Mouse (Mus musculus) adrenal gland, postnatal 36 days (tissue): ENCODE results near the gene Ugt3a1. TPM values are rescaled to one million over a fixed set of nuclear protein-coding genes. Genes with fewer than 3 reads are reported as not detected.
"Not testable (repeated sequence)": the region's sequence is repeated elsewhere in the genome, so short reads cannot be mapped to it uniquely, and the experiment has no call there.

Source experiments
- DNase-seq, 2 experiments: peaks; one replicate each; pipeline ENCODE4 v3.0.0; 2021; ENCODE audit warnings: mixed read lengths in 1 of 2
- long read RNA-seq, 2 experiments: library from polyadenylated mRNA; stranded (forward); transcript quantifications; one replicate each; pipeline ENCODE4 v2.0.0; 2021; ENCODE audit warnings: borderline sequencing depth in 2 of 2
- total RNA-seq, 2 experiments: library from RNA; stranded (reverse); gene quantifications; 2 replicates each; pipeline ENCODE4 v1.2.3; 2021

Ugt3a1 gene
- not detected for total RNA-seq
- long read RNA-seq, experiment 1 = 0 reads
- long read RNA-seq, experiment 2 = 0 reads

DNA sequence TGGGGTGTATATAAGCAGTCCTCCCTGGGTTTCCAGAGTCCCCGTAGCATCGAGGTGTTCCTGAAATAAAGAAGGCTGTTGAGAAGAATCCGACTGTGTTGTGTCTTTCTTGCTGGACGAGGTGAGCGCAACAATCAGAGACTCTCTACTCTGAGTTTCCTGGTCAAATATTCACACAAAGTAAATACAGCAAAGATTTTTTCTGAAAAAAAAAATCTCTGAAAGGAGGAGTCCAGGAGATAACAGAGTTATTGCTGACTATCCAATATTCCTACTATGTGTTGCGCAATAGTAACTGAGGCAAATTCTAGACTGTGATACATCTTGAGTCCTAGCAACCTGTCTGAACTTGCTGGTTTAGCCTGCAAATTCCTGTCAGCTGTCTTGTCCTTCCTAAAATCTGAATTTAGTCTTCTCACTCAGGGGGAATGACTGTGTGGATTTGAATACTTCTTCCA, at the start of gene Ugt3a1:
Ugt3a1 (plus strand) TSS at position 51 of the 458 bp plus-strand sequence.
- no peak for DNase-seq

DNA sequence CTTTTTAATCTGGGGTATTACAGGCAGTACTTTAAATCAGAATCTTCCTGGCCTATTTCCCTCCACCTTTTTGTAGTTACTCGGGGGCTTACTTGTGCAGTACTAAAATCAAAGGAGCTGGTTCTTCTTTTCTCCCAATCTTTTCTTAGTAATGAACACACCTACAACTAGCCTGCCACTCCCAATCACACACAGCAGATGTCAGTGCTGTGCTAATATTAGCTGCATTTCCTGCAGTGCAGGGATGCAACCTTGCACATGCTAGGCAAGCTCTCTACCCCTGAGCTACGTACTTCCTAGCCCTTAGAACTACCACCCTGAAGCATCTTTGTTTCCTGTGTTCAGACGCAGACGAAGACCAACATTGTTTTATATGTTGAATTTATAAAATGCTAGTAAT, 45.8 kb upstream of the Ugt3a1 start:
- DNase-seq = not testable (repeated sequence)

DNA sequence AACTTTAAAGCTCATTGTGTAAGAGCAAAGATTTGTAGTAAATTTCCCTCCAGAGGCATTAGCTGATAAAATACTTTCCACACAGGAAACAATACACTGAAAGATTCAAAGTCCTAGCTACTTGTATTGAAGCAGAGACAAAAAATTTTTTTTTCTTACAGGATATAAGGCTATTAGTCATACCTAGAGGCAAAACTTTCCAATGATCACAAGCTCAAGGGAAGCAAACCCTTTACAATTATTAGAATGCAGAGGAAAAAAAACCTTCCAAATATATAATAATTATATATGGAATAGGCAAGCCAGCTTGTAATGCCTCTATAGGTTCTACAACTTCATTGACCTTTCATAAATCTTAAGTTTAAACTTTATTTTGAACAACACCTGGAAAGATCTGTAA, 30.3 kb upstream of the Ugt3a1 start:
- no peak for DNase-seq

DNA sequence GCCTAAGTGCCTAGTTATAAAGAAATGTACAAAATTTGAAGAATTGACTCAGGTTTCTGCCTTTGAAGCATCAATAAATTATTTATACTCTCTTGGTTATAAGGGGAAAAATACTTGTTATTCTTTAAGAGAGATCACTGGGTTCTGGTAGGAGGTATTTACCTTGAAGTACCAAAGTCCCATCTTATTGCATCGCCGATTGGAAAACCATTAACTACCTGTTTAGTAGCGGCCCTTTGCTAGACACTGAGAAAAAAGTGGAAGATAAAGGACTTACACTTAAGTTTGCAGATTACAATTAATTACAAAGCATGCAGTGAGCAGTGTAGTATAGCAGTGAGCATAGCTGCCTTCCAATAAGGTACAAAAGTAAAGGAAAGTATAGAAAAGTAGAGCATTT, 23.8 kb upstream of the Ugt3a1 start:
- DNase-seq = no peak

DNA sequence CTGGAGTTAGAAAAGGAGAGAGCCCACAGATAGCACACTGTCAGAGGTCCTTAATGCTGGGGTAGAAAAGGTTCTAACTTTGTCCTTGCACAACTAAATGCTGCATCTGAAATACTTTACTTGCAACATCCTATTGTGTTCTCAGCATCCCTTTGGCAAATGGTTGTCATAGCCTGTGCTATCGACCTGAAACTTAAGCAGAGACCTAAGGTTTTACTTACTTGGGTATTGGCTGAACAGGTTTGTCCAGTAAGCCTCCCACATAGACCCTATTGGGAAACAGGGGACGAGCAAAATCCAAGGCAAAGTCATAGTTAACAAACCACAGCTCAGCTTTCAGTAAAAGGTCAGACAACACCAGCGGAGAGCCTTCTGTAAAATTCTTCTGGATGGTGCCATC, 16.1 kb upstream of the Ugt3a1 start:
- no peak for DNase-seq

DNA sequence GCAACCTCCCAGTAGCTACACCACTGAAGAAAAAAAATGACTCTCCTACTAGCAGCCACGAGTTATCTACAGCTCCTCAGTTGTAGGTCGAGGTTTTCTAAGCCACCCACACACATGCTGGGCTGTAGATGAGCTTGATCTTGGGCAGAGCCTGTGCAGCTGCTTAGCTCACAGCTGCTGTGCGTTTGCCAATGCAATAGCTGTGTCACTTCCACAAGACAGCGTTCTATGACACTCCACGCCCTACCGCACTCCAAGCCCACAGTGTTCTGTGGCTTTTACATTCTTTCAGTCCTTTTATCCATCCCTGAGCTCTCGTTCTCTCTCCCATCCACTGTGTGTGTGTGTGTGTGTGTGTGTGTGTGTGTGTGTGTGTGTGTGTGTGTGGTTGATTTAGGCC, 4.8 kb upstream of the Ugt3a1 start:
- DNase-seq = no peak

DNA sequence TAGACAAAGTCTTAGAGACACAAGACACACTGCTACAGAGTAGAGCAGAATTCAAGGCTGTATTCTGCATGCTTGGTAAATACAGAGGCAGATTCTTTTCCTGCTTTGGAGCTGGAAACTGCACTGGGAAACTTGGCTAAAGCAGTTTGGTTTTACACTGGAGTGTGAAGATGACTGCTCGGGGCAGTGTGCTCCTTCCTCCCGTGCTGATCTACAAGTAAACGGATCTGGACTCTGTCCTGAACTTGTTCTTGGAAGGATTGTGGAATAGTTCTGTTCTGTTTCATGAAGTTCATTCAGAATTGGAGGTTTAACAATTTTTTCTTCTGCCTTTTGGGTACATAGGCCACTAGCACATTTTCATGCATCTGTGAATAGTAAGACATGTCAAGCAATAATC, 2.3 kb downstream of the Ugt3a1 start:
- DNase-seq = no peak

DNA sequence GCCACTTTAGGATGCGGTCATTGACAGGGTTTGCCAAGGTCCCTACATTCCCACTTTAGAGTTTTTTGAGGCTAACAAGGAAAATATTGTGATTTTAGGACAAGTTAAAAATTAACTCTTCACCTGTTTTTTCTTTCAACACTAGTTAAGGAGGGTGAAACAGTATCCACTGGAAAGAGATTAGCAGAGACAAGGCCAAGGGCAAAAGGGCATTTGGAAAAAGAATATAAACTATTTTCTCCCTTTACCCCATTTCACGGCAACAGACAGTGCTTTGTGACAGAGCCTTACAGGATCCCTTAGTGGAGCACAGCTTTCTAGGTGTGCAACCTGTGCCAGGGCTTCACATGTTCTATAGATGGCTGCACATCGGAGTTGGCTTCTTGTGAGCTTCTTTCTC, 2.9 kb downstream of the Ugt3a1 start:
- DNase-seq = no peak

DNA sequence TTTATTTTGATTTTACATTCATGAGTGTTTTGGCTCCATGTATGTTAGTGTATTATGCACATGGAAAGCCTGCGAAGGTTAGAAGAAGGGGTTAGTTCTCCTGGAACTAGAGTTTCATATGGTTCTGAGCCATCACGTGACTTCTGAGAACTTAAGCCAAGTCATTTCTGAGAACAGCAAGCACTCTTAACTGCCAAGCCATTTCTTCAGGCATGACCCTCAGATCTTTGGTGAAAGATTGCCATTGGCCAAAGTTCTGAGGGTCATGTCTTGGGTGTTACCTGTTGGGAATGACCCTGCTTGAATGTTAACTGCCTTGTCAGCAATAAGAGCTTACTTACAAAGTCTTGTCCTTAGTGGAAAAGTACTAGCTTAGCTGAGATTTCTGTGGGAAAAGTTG, 6.5 kb downstream of the Ugt3a1 start:
- no peak for DNase-seq

DNA sequence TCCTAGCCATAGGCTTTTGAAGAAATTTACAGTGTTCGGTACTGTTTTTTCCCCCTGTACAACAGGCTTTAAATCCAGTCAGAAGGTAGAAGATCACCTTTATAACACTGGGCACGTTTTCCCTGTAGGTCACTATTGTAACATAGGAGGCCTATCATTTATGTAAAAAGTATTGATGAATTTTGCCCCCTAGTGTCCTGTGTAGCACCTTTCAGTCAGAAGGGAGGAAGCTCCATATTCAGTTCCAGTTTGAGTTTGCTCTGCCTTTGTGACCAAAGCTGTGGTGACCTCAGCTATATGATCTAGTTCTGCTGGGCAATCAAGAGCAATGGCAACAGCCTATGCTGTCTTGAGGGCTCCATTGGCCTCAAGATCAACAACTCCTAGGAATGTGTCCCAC, 13.0 kb downstream of the Ugt3a1 start:
- DNase-seq = no peak

DNA sequence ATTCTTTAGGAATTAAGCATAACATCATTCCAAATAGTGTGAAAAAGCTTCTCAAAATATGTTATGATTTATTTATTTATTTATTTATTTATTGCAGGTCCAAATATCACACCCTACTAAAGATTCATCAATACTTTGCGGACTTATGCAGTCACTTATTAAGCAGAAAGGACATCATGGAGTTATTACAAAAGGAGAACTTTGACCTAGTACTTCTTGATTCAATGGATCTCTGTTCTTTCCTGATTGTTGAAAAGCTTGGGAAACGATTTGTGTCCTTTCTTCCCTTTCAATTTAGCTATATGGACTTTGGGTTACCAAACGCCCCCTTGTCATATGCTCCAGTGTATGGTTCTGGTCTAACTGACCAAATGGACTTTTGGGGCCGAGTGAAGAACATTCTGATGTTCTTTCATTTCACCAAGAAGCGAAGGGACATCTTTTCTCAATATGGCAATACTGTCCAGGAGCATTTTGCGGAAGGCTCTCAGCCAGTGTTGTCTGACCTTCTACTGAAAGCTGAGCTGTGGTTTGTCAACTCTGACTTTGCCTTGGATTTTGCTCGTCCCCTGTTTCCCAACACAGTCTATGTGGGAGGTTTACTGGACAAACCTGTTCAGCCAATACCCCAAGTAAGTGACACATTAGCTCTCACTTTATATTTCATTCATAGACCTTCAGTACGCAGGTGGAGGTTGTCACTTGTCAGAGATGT, 29.4 kb downstream of the Ugt3a1 start:
- DNase-seq = no peak

DNA sequence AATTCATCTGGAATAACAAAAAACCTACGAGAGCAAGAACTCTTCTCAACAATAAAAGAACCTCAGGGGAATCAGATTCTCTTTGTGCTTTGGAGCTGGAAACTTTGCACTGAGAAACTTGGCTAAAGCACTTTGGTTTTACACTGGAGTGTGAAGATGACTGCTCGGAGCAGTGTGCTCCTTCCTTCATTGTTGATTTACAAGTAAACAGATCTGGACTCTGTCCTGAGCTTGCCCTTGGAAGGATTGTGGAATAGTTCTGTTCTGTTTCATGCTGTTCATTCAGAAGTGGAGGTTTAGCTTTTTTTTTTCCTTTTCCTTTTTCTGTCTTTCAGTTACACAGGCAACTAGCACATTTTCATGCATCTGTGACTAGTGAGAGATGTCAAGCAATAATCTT, 57.9 kb downstream of the Ugt3a1 start:
- no peak for DNase-seq

DNA sequence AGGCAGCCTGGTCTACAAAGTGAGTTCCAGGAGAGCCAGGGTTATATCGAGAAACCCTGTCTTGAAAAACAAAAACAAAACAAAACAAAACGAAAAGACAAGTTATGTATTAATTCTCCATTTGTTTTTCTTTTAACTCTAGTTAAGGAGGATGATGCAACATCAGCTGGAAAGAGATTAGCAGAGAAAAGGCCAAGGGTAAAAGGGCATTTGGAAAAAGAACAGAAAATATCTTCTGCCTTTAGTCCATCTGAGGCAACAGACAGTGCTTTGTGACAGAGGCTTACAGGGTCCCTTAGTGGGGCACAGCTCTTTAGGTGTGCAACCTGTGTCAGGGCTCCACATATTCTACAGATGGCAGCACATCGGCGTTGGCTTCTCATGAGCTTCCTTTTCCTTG, 58.7 kb downstream of the Ugt3a1 start, which contains the start of gene Ugt3a2:
Ugt3a2 (plus strand) TSS at position 210 of the 400 bp plus-strand sequence.
- no peak for DNase-seq

DNA sequence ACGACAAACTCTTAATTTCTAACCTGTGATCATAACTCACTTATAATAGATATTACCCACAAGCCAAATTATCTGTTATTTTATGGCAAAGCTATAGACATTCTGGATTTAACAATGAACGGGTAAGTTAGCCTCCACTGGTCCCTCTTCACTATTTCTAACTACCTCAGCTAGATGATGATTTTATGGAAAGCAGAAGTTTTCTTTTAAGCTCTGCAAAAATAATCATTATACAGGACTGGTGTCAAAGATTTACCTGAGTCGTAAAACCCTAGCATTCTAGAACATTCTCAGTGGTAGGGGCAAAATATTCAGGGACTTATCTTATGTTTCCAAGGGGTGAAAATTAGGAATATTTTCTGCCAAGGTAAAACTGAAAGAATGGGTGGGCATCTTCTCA, 59.9 kb downstream of the Ugt3a1 start:
- DNase-seq = no peak

DNA sequence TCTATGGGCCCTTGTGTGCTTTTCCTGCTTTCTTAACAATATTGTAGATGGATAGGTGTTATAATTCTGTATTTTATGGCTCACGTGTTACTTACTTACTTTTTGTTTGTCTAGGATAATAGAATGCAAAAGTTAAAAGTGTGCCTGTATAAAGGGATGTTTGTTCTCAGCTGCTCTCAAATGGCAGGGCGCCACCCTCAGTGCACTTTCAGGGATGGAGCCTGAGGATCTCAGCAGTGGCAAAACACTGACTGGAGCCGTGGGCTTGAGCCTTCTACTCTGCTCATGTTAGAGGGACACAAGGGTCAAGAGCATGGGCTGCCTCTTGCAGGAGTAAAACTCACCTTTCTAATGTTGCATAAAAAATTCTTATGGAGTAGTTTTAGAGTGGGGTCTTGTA, 60.3 kb downstream of the Ugt3a1 start:
- no peak for DNase-seq

DNA sequence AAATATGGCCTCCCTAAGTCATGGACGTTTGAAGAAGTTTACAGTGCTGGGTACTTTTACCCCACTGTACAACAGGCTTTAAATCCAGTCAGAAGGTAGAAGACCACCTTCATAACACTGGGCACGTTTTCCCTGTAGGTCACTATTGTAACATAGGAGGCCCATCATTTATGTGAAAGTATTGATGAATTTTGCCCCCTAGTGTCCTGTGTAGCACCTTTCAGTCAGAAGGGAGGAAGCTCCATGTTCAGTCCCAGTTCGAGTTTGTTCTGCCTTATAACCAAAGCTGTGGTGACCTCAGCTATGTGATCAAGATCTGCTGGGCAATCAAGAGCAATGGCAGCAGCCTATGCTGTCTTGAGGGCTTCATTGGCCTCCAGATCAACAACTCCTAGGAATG, 72.1 kb downstream of the Ugt3a1 start:
- DNase-seq = no peak

DNA sequence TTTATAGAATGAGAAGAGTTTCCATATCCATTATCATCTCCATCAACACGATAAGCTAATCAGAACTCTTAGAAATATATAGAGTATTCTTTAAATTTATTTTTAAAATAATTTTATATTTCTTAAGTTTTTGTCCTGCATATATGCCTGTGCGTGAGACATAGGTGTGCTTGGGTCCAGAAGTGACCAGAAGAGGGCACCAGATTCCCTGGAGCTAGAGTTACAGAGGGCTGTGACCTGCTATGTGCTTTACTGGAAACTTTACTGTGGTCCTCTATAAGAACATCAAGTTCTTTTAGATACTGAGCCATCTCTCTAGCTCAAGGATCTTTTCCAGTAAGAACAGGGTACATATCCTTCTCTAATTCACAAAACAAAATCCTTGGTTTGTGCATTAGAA, 86.1 kb downstream of the Ugt3a1 start:
- DNase-seq = no peak

Other genes with a start within 250 kb of the Ugt3a1 start
- 10 to 100 TPM; 57.9 to 79.4 TPM for gene Nadk2, start 205.6 kb upstream of the Ugt3a1 start, total RNA-seq
- gene Lmbrd2, start 136.3 kb upstream of the Ugt3a1 start, total RNA-seq = 10 to 100 TPM; 26.9 to 31.0 TPM
- 1 to 10 TPM; 2.9 to 4.6 TPM for gene Skp2, start 121.5 kb upstream of the Ugt3a1 start, total RNA-seq
- gene Ugt3a2, start 58.7 kb downstream of the Ugt3a1 start, total RNA-seq = under 1 TPM in 1 of 2 experiments, not detected in 1; 0.17 TPM
- not detected for gene Capsl, start 159.1 kb downstream of the Ugt3a1 start, total RNA-seq